In genomic region chr5:77532261-77533015, GRCm38 (mm10) we compare ENCODE assay signal across 13 mouse cellular contexts.
A peak's percentile ranks its signal among the peaks of the same experiment; 100 is the strongest.
DNase-seq lines count a peak whose midpoint lies in the region; ATAC-seq and TF ChIP-seq lines count a peak whose summit lies in the region.
"Had no signal": no experiment of that assay in that cellular context is flagged by ENCODE, and none has a peak within 500 bp of the region (broad histone marks: within the 10 kb centered on the region; RNA-seq: fewer than 3 reads in every experiment).

No protein-coding gene starts in this region.

- intact Hi-C loops in left cerebral cortex, postnatal 4 days (cut with DNase I): no loop called here
- intact Hi-C loops in heart, postnatal 10 days (cut with DNase I): no loop called here

- no peaks in the 10 kb centered on the region for H3K36me3 ChIP-seq in embryonic facial prominence, embryonic 13.5 days
- no peaks in the 10 kb centered on the region for H3K36me3 ChIP-seq in embryonic facial prominence, embryonic 10.5 days (replicated peaks)
- no peaks in the 10 kb centered on the region for H3K36me3 ChIP-seq in forebrain, postnatal 0 days (ENCODE audit: insufficient read depth)
- H3K36me3 ChIP-seq in midbrain, postnatal 0 days (ENCODE audit: insufficient read depth, low read length): no peaks in the 10 kb centered on the region
- H3K36me3 ChIP-seq: liver, embryonic 13.5 days had no signal

- WGBS in embryonic facial prominence, embryonic 13.5 days: 49% methylated on average over 19 of the region's 19 CpGs
- 80% methylated on average over 19 of the region's 19 CpGs for WGBS in embryonic facial prominence, embryonic 10.5 days
- 46% methylated on average over 19 of the region's 19 CpGs for WGBS in forebrain, postnatal 0 days
- 43% methylated on average over 19 of the region's 19 CpGs for WGBS in midbrain, postnatal 0 days

- no peak overlapping the region for H3K9ac ChIP-seq in embryonic facial prominence, embryonic 13.5 days
- H3K9ac ChIP-seq in forebrain, postnatal 0 days: no peak overlapping the region; the same call in 1 of the 2 replicates
- no peak overlapping the region for H3K9ac ChIP-seq in midbrain, postnatal 0 days (replicated peaks; ENCODE audit: low read length, poor library complexity, severe bottlenecking)
- H3K9ac ChIP-seq: liver, embryonic 13.5 days had no signal

- peak overlapping the region; percentile 30 for H3K4me2 ChIP-seq in embryonic facial prominence, embryonic 13.5 days
- H3K4me2 ChIP-seq in forebrain, postnatal 0 days (ENCODE audit: low read depth): 0 out of 2 replicates have a peak overlapping the region, but pooled peaks have one; percentile 15
- no peak overlapping the region for H3K4me2 ChIP-seq in midbrain, postnatal 0 days (ENCODE audit: low read depth, low read length, poor library complexity, severe bottlenecking)
- H3K4me2 ChIP-seq: liver, embryonic 13.5 days had no signal

- no peaks in the 10 kb centered on the region for H3K27me3 ChIP-seq in embryonic facial prominence, embryonic 13.5 days
- H3K27me3 ChIP-seq in embryonic facial prominence, embryonic 10.5 days (replicated peaks; ENCODE audit: low read depth, poor library complexity, severe bottlenecking): no peaks in the 10 kb centered on the region
- H3K27me3 ChIP-seq in forebrain, postnatal 0 days (ENCODE audit: insufficient read depth, low read length): no peaks in the 10 kb centered on the region
- no peaks in the 10 kb centered on the region for H3K27me3 ChIP-seq in midbrain, postnatal 0 days (ENCODE audit: insufficient read depth, low read length)
- H3K27me3 ChIP-seq: liver, embryonic 13.5 days had no signal

- no peak for ATAC-seq in embryonic facial prominence, embryonic 13.5 days (ENCODE audit: insufficient number of reproducible peaks, insufficient read depth, low FRiP score, low TSS enrichment, low read depth)
- ATAC-seq in forebrain, postnatal 0 days: peak; percentile 91
- ATAC-seq in midbrain, postnatal 0 days (ENCODE audit: low FRiP score): no peak; the same call in 1 of the 2 replicates
- ATAC-seq: activated CD4-positive, CD25-positive, alpha-beta regulatory T cell, adult 4 months had no signal

- no peak for DNase-seq in embryonic facial prominence, embryonic 10.5 days (ENCODE audit: low spot score)
- DNase-seq in left cerebral cortex, postnatal 4 days: peak; percentile 29
- no peak for DNase-seq in left cerebral cortex, adult 11 months (ENCODE audit: low spot score)
- peak; percentile 62 for DNase-seq in forebrain, postnatal 0 days
- peak; percentile 53 for DNase-seq in midbrain, postnatal 0 days (ENCODE audit: low spot score)
- DNase-seq in heart, postnatal 10 days: no peak
- no peak for DNase-seq in lung, postnatal 14 days
- DNase-seq: embryo, embryonic 11 days; heart, postnatal 36 days; kidney, adult 8-10 months; liver, embryonic 13.5 days had no signal

- H3K27ac ChIP-seq in embryonic facial prominence, embryonic 13.5 days: peak overlapping the region; percentile 64
- H3K27ac ChIP-seq in embryonic facial prominence, embryonic 10.5 days (replicated peaks): no peak overlapping the region
- peak overlapping the region; percentile 58; the same call in 1 of the 2 replicates for H3K27ac ChIP-seq in forebrain, postnatal 0 days (ENCODE audit: low read depth, low read length)
- no peak overlapping the region for H3K27ac ChIP-seq in midbrain, postnatal 0 days (ENCODE audit: low read depth, low read length)
- H3K27ac ChIP-seq: liver, embryonic 13.5 days had no signal

- H3K4me3 ChIP-seq in embryonic facial prominence, embryonic 13.5 days: no peak overlapping the region
- H3K4me3 ChIP-seq in embryonic facial prominence, embryonic 10.5 days: no peak overlapping the region
- no peak overlapping the region for H3K4me3 ChIP-seq in forebrain, postnatal 0 days (ENCODE audit: low read depth, low read length)
- H3K4me3 ChIP-seq in midbrain, postnatal 0 days (ENCODE audit: low read depth, low read length): no peak overlapping the region
- H3K4me3 ChIP-seq: liver, embryonic 13.5 days had no signal

- no peaks in the 10 kb centered on the region for H3K9me3 ChIP-seq in embryonic facial prominence, embryonic 13.5 days
- no peaks in the 10 kb centered on the region for H3K9me3 ChIP-seq in embryonic facial prominence, embryonic 10.5 days
- H3K9me3 ChIP-seq in forebrain, postnatal 0 days (ENCODE audit: low read length): no peaks in the 10 kb centered on the region
- H3K9me3 ChIP-seq in midbrain, postnatal 0 days (ENCODE audit: low read length): no peaks in the 10 kb centered on the region
- H3K9me3 ChIP-seq: liver, embryonic 13.5 days had no signal

- peaks cover 24% of the 10 kb centered on the region for H3K4me1 ChIP-seq in embryonic facial prominence, embryonic 13.5 days
- peaks cover 5% of the 10 kb centered on the region; the same call in 1 of the 2 replicates for H3K4me1 ChIP-seq in embryonic facial prominence, embryonic 10.5 days
- no peaks in the 10 kb centered on the region for H3K4me1 ChIP-seq in forebrain, postnatal 0 days (ENCODE audit: insufficient read depth)
- no peaks in the 10 kb centered on the region for H3K4me1 ChIP-seq in midbrain, postnatal 0 days (ENCODE audit: insufficient read depth, low read length)
- H3K4me1 ChIP-seq: liver, embryonic 13.5 days had no signal

- no peak for TF ChIP-seq CTCF in forebrain, postnatal 0 days (IDR thresholded peaks at IDR 0.05; ENCODE audit: low read depth)
- TF ChIP-seq CTCF in midbrain, postnatal 0 days (IDR thresholded peaks at IDR 0.05): no peak

Comparison
In these comparisons a context has a peak if more than half of its experiments do, and no peak if none do; other contexts are left out.
1. H3K27ac ChIP-seq: peak in embryonic facial prominence, embryonic 13.5 days (single experiment) and forebrain, postnatal 0 days (single experiment); none in embryonic facial prominence, embryonic 10.5 days (single experiment) and midbrain, postnatal 0 days (single experiment).
2. DNase-seq: peak in left cerebral cortex, postnatal 4 days (single experiment), forebrain, postnatal 0 days (single experiment) and midbrain, postnatal 0 days (single experiment); none in embryonic facial prominence, embryonic 10.5 days (single experiment), left cerebral cortex, adult 11 months (single experiment), heart, postnatal 10 days (0 of 2) and lung, postnatal 14 days (single experiment).